Mouse (Mus musculus): Measurements from ENCODE around the gene Ganc. TPM values are rescaled to one million over a fixed set of nuclear protein-coding genes. Genes with fewer than 3 reads are reported as not detected.
A peak's percentile ranks its signal among the peaks of the same experiment; 100 is the strongest.

Ganc gene
- total and polyA plus RNA-seq, 3 experiments = 0.95 to 19.2 (median 17.2) TPM

- H3K27me3 ChIP-seq (ENCODE audit: insufficient read depth, low read length) = no peaks in the 10 kb centered on the region
- H3K4me1 ChIP-seq (ENCODE audit: insufficient read depth, low read depth, low read length) = no peaks in the 10 kb centered on the region
- no peaks in the 10 kb centered on the region for H3K9me3 ChIP-seq (replicated peaks)
- DNase-seq (ENCODE audit: low spot score) (no peak), ATAC-seq (ENCODE audit: extremely low read depth, insufficient number of reproducible peaks, low FRiP score, poor library complexity, severe bottlenecking) (no peak)
- H3K36me3 ChIP-seq (replicated peaks) = peaks cover 78% of the 10 kb centered on the region
- TF ChIP-seq GATA2 (IDR thresholded peaks at IDR 0.05; ENCODE audit: borderline replicate concordance, low read depth, low read length) (no peak), POLR2AphosphoS5 (IDR thresholded peaks at IDR 0.05; ENCODE audit: insufficient replicate concordance, low read depth, low read length) (no peak), GATA1 (IDR thresholded peaks at IDR 0.05; ENCODE audit: borderline replicate concordance, low read length) (no peak), CTCF (IDR thresholded peaks at IDR 0.05; ENCODE audit: low read depth, low read length) (no peak), TAL1 (conservative IDR thresholded peaks at IDR 0.05; ENCODE audit: low read depth, low read length) (no peak)
- H3K4me3 ChIP-seq (ENCODE audit: low read depth, low read length) = no peak overlapping the region
These were observed 16.4 kb upstream of the Ganc start for GRCm38 (mm10) chr2:120387291-120387690.

GRCm38 (mm10) chr2:120389376-120389775 is 14.3 kb upstream of the Ganc start:
- TF ChIP-seq POLR2AphosphoS5 (IDR thresholded peaks at IDR 0.05; ENCODE audit: insufficient replicate concordance, low read depth, low read length) (no peak), TAL1 (conservative IDR thresholded peaks at IDR 0.05; ENCODE audit: low read depth, low read length) (no peak), GATA1 (IDR thresholded peaks at IDR 0.05; ENCODE audit: borderline replicate concordance, low read length) (no peak), CTCF (IDR thresholded peaks at IDR 0.05; ENCODE audit: low read depth, low read length) (no peak), GATA2 (IDR thresholded peaks at IDR 0.05; ENCODE audit: borderline replicate concordance, low read depth, low read length) (no peak)
- ATAC-seq (ENCODE audit: extremely low read depth, insufficient number of reproducible peaks, low FRiP score, poor library complexity, severe bottlenecking) = no peak
- no peaks in the 10 kb centered on the region for H3K9me3 ChIP-seq (replicated peaks)
- no peaks in the 10 kb centered on the region for H3K27me3 ChIP-seq (ENCODE audit: insufficient read depth, low read length)
- H3K4me3 ChIP-seq (ENCODE audit: low read depth, low read length) = no peak overlapping the region
- peaks cover 2% of the 10 kb centered on the region; the same call in 1 of the 2 replicates for H3K4me1 ChIP-seq (ENCODE audit: insufficient read depth, low read depth, low read length)
- no peak for DNase-seq (ENCODE audit: low spot score)
- peaks cover 77% of the 10 kb centered on the region for H3K36me3 ChIP-seq (replicated peaks)

- no peak for DNase-seq (ENCODE audit: low spot score)
- ATAC-seq (ENCODE audit: extremely low read depth, insufficient number of reproducible peaks, low FRiP score, poor library complexity, severe bottlenecking) = no peak
- Histone ChIP-seq H3K9me3 (replicated peaks) (no peaks in the 10 kb centered on the region), H3K4me3 (ENCODE audit: low read depth, low read length) (no peak overlapping the region), H3K27me3 (ENCODE audit: insufficient read depth, low read length) (no peaks in the 10 kb centered on the region), H3K4me1 (ENCODE audit: insufficient read depth, low read depth, low read length) (peaks cover 2% of the 10 kb centered on the region; the same call in 1 of the 2 replicates), H3K36me3 (replicated peaks) (peaks cover 83% of the 10 kb centered on the region)
- no peak for TF ChIP-seq GATA2 (IDR thresholded peaks at IDR 0.05; ENCODE audit: borderline replicate concordance, low read depth, low read length)
- no peak for TF ChIP-seq POLR2AphosphoS5 (IDR thresholded peaks at IDR 0.05; ENCODE audit: insufficient replicate concordance, low read depth, low read length)
- TF ChIP-seq CTCF (IDR thresholded peaks at IDR 0.05; ENCODE audit: low read depth, low read length) = no peak
- no peak for TF ChIP-seq GATA1 (IDR thresholded peaks at IDR 0.05; ENCODE audit: borderline replicate concordance, low read length)
- no peak for TF ChIP-seq TAL1 (conservative IDR thresholded peaks at IDR 0.05; ENCODE audit: low read depth, low read length)
These were observed 12.8 kb upstream of the Ganc start for GRCm38 (mm10) chr2:120390934-120391333.

- ATAC-seq (ENCODE audit: extremely low read depth, insufficient number of reproducible peaks, low FRiP score, poor library complexity, severe bottlenecking) = no peak
- no peak overlapping the region for H3K4me3 ChIP-seq (ENCODE audit: low read depth, low read length)
- peaks cover 2% of the 10 kb centered on the region; the same call in 1 of the 2 replicates for H3K4me1 ChIP-seq (ENCODE audit: insufficient read depth, low read depth, low read length)
- H3K36me3 ChIP-seq (replicated peaks) = peaks cover 84% of the 10 kb centered on the region
- DNase-seq (ENCODE audit: low spot score) = no peak
- H3K27me3 ChIP-seq (ENCODE audit: insufficient read depth, low read length) = no peaks in the 10 kb centered on the region
- H3K9me3 ChIP-seq (replicated peaks) = no peaks in the 10 kb centered on the region
- TF ChIP-seq GATA1 (IDR thresholded peaks at IDR 0.05; ENCODE audit: borderline replicate concordance, low read length) (no peak), TAL1 (conservative IDR thresholded peaks at IDR 0.05; ENCODE audit: low read depth, low read length) (no peak), POLR2AphosphoS5 (IDR thresholded peaks at IDR 0.05; ENCODE audit: insufficient replicate concordance, low read depth, low read length) (no peak), CTCF (IDR thresholded peaks at IDR 0.05; ENCODE audit: low read depth, low read length) (no peak), GATA2 (IDR thresholded peaks at IDR 0.05; ENCODE audit: borderline replicate concordance, low read depth, low read length) (no peak)
These were observed 11.3 kb upstream of the Ganc start for GRCm38 (mm10) chr2:120392406-120392805.

- Histone ChIP-seq H3K9me3 (replicated peaks) (no peaks in the 10 kb centered on the region), H3K4me3 (ENCODE audit: low read depth, low read length) (no peak overlapping the region), H3K36me3 (replicated peaks) (peaks cover 70% of the 10 kb centered on the region), H3K4me1 (ENCODE audit: insufficient read depth, low read depth, low read length) (peaks cover 4% of the 10 kb centered on the region), H3K27me3 (ENCODE audit: insufficient read depth, low read length) (no peaks in the 10 kb centered on the region)
- ATAC-seq (ENCODE audit: extremely low read depth, insufficient number of reproducible peaks, low FRiP score, poor library complexity, severe bottlenecking) (no peak), DNase-seq (ENCODE audit: low spot score) (no peak)
- no peak for TF ChIP-seq GATA1 (IDR thresholded peaks at IDR 0.05; ENCODE audit: borderline replicate concordance, low read length)
- TF ChIP-seq TAL1 (conservative IDR thresholded peaks at IDR 0.05; ENCODE audit: low read depth, low read length) = no peak
- TF ChIP-seq GATA2 (IDR thresholded peaks at IDR 0.05; ENCODE audit: borderline replicate concordance, low read depth, low read length) = no peak
- TF ChIP-seq POLR2AphosphoS5 (IDR thresholded peaks at IDR 0.05; ENCODE audit: insufficient replicate concordance, low read depth, low read length) = no peak
These were observed 5.7 kb upstream of the Ganc start for GRCm38 (mm10) chr2:120397951-120398350.

GRCm38 (mm10) chr2:120402813-120403212 is 883 bp upstream of the Ganc start:
- ATAC-seq (ENCODE audit: extremely low read depth, insufficient number of reproducible peaks, low FRiP score, poor library complexity, severe bottlenecking) = no peak
- Histone ChIP-seq H3K4me3 (ENCODE audit: low read depth, low read length) (peak overlapping the region; percentile 79), H3K9me3 (replicated peaks) (no peaks in the 10 kb centered on the region), H3K27me3 (ENCODE audit: insufficient read depth, low read length) (no peaks in the 10 kb centered on the region), H3K4me1 (ENCODE audit: insufficient read depth, low read depth, low read length) (peaks cover 17% of the 10 kb centered on the region), H3K36me3 (replicated peaks) (peaks cover 28% of the 10 kb centered on the region)
- no peak for DNase-seq (ENCODE audit: low spot score)
- TF ChIP-seq GATA1 (IDR thresholded peaks at IDR 0.05; ENCODE audit: borderline replicate concordance, low read length) = no peak
- TF ChIP-seq GATA2 (IDR thresholded peaks at IDR 0.05; ENCODE audit: borderline replicate concordance, low read depth, low read length) = no peak
- no peak for TF ChIP-seq POLR2AphosphoS5 (IDR thresholded peaks at IDR 0.05; ENCODE audit: insufficient replicate concordance, low read depth, low read length)
- no peak for TF ChIP-seq TAL1 (conservative IDR thresholded peaks at IDR 0.05; ENCODE audit: low read depth, low read length)
- TF ChIP-seq CTCF (IDR thresholded peaks at IDR 0.05; ENCODE audit: low read depth, low read length) = no peak
